Comparison of ENCODE assay signal across 23 mouse cellular contexts in the genomic region with DNA sequence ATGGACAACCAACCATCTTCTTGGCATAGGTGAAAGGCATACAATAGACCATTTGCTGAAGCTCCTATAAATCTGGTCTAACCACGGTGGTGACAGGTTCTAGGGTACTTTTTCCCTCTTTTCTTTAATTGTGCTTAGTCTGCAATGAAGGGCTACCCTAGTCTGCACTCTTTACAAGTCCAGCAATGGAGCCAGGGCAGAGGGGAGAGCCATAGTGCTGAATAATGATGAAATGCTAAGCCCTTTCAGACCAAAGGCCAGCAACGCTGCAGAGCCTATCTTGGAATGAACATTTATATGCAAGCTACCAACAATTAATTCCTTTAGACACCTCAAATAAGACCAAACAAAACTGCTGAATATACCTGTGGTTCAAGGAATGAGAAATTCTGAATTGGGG.
DNase-seq lines count a peak whose midpoint lies in the region; ATAC-seq and TF ChIP-seq lines count a peak whose summit lies in the region.
"Had no signal": no experiment of that assay in that cellular context is flagged by ENCODE, and none has a peak within 500 bp of the region (broad histone marks: within the 10 kb centered on the region; RNA-seq: fewer than 3 reads in every experiment).

No protein-coding gene starts in this region.

- H3ac ChIP-seq in myocyte (ENCODE audit: control insufficient read depth, insufficient read length): no peak overlapping the region

- H3K4me3 ChIP-seq in heart, embryonic 16.5 days (ENCODE audit: low read length): no peak overlapping the region
- H3K4me3 ChIP-seq in heart, embryonic 11.5 days (ENCODE audit: low read depth, low read length): no peak overlapping the region
- H3K4me3 ChIP-seq in liver, adult 2 months (ENCODE audit: insufficient read depth, low read depth, low read length): no peak overlapping the region
- no peak overlapping the region for H3K4me3 ChIP-seq in liver, embryonic 12.5 days
- no peak overlapping the region for H3K4me3 ChIP-seq in myocyte
- H3K4me3 ChIP-seq: embryonic facial prominence, embryonic 13.5 days; kidney, embryonic 15.5 days; left cerebral cortex, adult 2 months; limb, embryonic 12.5 days; lung, embryonic 15.5 days; neural tube, embryonic 12.5 days had no signal

- no peak overlapping the region; the same call in 1 of the 2 replicates for H3K4me2 ChIP-seq in heart, embryonic 16.5 days (ENCODE audit: low read depth, low read length)
- no peak overlapping the region for H3K4me2 ChIP-seq in heart, embryonic 11.5 days
- H3K4me2 ChIP-seq in liver, embryonic 12.5 days: no peak overlapping the region
- H3K4me2 ChIP-seq in myocyte (ENCODE audit: low read depth): peak overlapping the region; percentile 34
- H3K4me2 ChIP-seq: embryonic facial prominence, embryonic 13.5 days; kidney, embryonic 15.5 days; limb, embryonic 12.5 days; lung, embryonic 15.5 days; midbrain, embryonic 11.5 days; neural tube, embryonic 12.5 days had no signal

- 85% methylated on average over 2 of the region's 2 CpGs for WGBS in heart, embryonic 16.5 days
- WGBS in heart, embryonic 11.5 days (ENCODE audit: insufficient replicate concordance): 87% methylated on average over 2 of the region's 2 CpGs
- WGBS in liver, adult 2 months: 54% methylated on average over 2 of the region's 2 CpGs
- 69% methylated on average over 2 of the region's 2 CpGs for WGBS in liver, embryonic 12.5 days (ENCODE audit: insufficient replicate concordance)

- no peak for ATAC-seq in heart, embryonic 16.5 days (replicated peaks; ENCODE audit: extremely low read depth, insufficient read depth, low FRiP score)
- no peak for ATAC-seq in heart, embryonic 11.5 days (replicated peaks; ENCODE audit: insufficient number of reproducible peaks, low FRiP score, low TSS enrichment)
- ATAC-seq in liver, embryonic 12.5 days: no peak

- no peaks in the 10 kb centered on the region for H3K79me2 ChIP-seq in liver, adult 2 months (ENCODE audit: control insufficient read depth, insufficient read depth, low read length)
- H3K79me2 ChIP-seq in myocyte (ENCODE audit: control insufficient read depth, insufficient read depth): no peaks in the 10 kb centered on the region

- DNase-seq in heart, adult 11 months: peak; percentile 11
- no peak for DNase-seq in heart, adult 8-10 months (ENCODE audit: low spot score)
- DNase-seq in liver, adult 2 months (ENCODE audit: extremely low read depth, low read depth, low spot score): peak; percentile 54
- no peak for DNase-seq in frontal cortex, postnatal 25 days (ENCODE audit: low spot score in 2 of 2)
- DNase-seq: adrenal gland, postnatal 25 days; B cell, adult 2 months; cerebellum, adult 18-20 months; right cerebral cortex, adult 18-20 months; spleen, adult 18-20 months; thymus, postnatal 14 days had no signal

- no peaks in the 10 kb centered on the region for H3K9me3 ChIP-seq in heart, embryonic 16.5 days (replicated peaks; ENCODE audit: control insufficient read depth, low read length)
- no peaks in the 10 kb centered on the region for H3K9me3 ChIP-seq in heart, embryonic 11.5 days (replicated peaks; ENCODE audit: control insufficient read depth, low read length)
- no peaks in the 10 kb centered on the region for H3K9me3 ChIP-seq in liver, embryonic 12.5 days (replicated peaks)
- H3K9me3 ChIP-seq: embryonic facial prominence, embryonic 13.5 days; kidney, embryonic 15.5 days; limb, embryonic 12.5 days; lung, embryonic 15.5 days; neural tube, embryonic 12.5 days had no signal

- TF ChIP-seq POLR2A in liver, adult 2 months (IDR thresholded peaks at IDR 0.05; ENCODE audit: extremely low read depth, insufficient read depth, low read length): no peak
- TF ChIP-seq POLR2A in myocyte (IDR thresholded peaks at IDR 0.05; ENCODE audit: insufficient read length, low read depth): no peak

- no peak overlapping the region; the same call in 1 of the 2 replicates for H3K9ac ChIP-seq in heart, embryonic 16.5 days (ENCODE audit: low read length)
- no peak overlapping the region for H3K9ac ChIP-seq in heart, embryonic 11.5 days (ENCODE audit: low read depth, low read length)
- no peak overlapping the region for H3K9ac ChIP-seq in liver, adult 2 months (ENCODE audit: low read depth, low read length)
- H3K9ac ChIP-seq in liver, embryonic 12.5 days: no peak overlapping the region
- H3K9ac ChIP-seq: embryonic facial prominence, embryonic 13.5 days; kidney, embryonic 15.5 days; limb, embryonic 12.5 days; liver, embryonic 14.5 days; lung, embryonic 15.5 days; neural tube, embryonic 12.5 days had no signal

- no peaks in the 10 kb centered on the region for H3K36me3 ChIP-seq in heart, embryonic 16.5 days (ENCODE audit: control insufficient read depth, insufficient read depth)
- H3K36me3 ChIP-seq in heart, embryonic 11.5 days (ENCODE audit: control insufficient read depth, insufficient read depth, low read length): no peaks in the 10 kb centered on the region
- no peaks in the 10 kb centered on the region for H3K36me3 ChIP-seq in liver, adult 2 months (ENCODE audit: control insufficient read depth, insufficient read depth, low read length)
- H3K36me3 ChIP-seq in liver, embryonic 12.5 days: no peaks in the 10 kb centered on the region
- no peaks in the 10 kb centered on the region for H3K36me3 ChIP-seq in myocyte (ENCODE audit: control insufficient read depth, insufficient read depth)
- H3K36me3 ChIP-seq: embryonic facial prominence, embryonic 13.5 days; kidney, embryonic 15.5 days; limb, embryonic 12.5 days; lung, embryonic 15.5 days; neural tube, embryonic 12.5 days had no signal

- peaks cover 20% of the 10 kb centered on the region for H3K4me1 ChIP-seq in heart, embryonic 16.5 days (ENCODE audit: control insufficient read depth, insufficient read depth, low read length)
- peaks cover 10% of the 10 kb centered on the region for H3K4me1 ChIP-seq in heart, embryonic 11.5 days (ENCODE audit: control insufficient read depth, insufficient read depth, low read length)
- peaks cover 3% of the 10 kb centered on the region; the same call in 1 of the 2 replicates for H3K4me1 ChIP-seq in liver, adult 2 months (ENCODE audit: control insufficient read depth, insufficient read depth, low read length)
- H3K4me1 ChIP-seq in liver, embryonic 12.5 days: no peaks in the 10 kb centered on the region
- H3K4me1 ChIP-seq: kidney, embryonic 15.5 days; limb, embryonic 12.5 days; lung, embryonic 15.5 days; neural tube, embryonic 12.5 days had no signal

- peak overlapping the region; percentile 78 for H3K27ac ChIP-seq in heart, embryonic 16.5 days (ENCODE audit: low read length)
- H3K27ac ChIP-seq in heart, embryonic 11.5 days (ENCODE audit: low read depth, low read length): no peak overlapping the region
- no peak overlapping the region for H3K27ac ChIP-seq in liver, adult 2 months (replicated peaks; ENCODE audit: insufficient read depth, low read depth, low read length)
- no peak overlapping the region for H3K27ac ChIP-seq in liver, embryonic 12.5 days
- H3K27ac ChIP-seq: embryonic facial prominence, embryonic 13.5 days; kidney, embryonic 15.5 days; layer of hippocampus, adult 2 months; left cerebral cortex, adult 2 months; limb, embryonic 12.5 days; liver, embryonic 14.5 days; lung, embryonic 15.5 days; neural tube, embryonic 12.5 days had no signal

- no peak for TF ChIP-seq CTCF in liver, adult 2 months (IDR thresholded peaks at IDR 0.05; ENCODE audit: low read depth, low read length)

- no peaks in the 10 kb centered on the region for H3K27me3 ChIP-seq in heart, embryonic 16.5 days (ENCODE audit: control insufficient read depth, insufficient read depth, low read length)
- H3K27me3 ChIP-seq in heart, embryonic 11.5 days (ENCODE audit: control insufficient read depth, insufficient read depth, low read length): no peaks in the 10 kb centered on the region
- no peaks in the 10 kb centered on the region for H3K27me3 ChIP-seq in liver, adult 2 months (ENCODE audit: control insufficient read depth, insufficient read depth, low read length)
- no peaks in the 10 kb centered on the region for H3K27me3 ChIP-seq in liver, embryonic 12.5 days (replicated peaks)
- no peaks in the 10 kb centered on the region for H3K27me3 ChIP-seq in myocyte (ENCODE audit: control insufficient read depth, insufficient read depth, insufficient read length)
- H3K27me3 ChIP-seq: embryonic facial prominence, embryonic 13.5 days; kidney, embryonic 15.5 days; limb, embryonic 12.5 days; neural tube, embryonic 12.5 days had no signal

TF ChIP-seq in myocyte, 11 proteins besides CTCF, POLR2A, EP300 and RAD21:
- TF ChIP-seq MYOD1 (IDR thresholded peaks at IDR 0.05; ENCODE audit: control insufficient read depth in 1 of 3, insufficient read length in 2 of 3, low read depth in 2 of 3): no peak
- no peak for TF ChIP-seq MYOG (IDR thresholded peaks at IDR 0.05; ENCODE audit: control insufficient read depth in 1 of 3, insufficient read depth in 1 of 3, insufficient read length in 2 of 3, low read depth in 2 of 3)
- no peak for TF ChIP-seq TCF12 (IDR thresholded peaks at IDR 0.05; ENCODE audit: insufficient read depth, poor library complexity, severe bottlenecking)
- TF ChIP-seq E2F4 (IDR thresholded peaks at IDR 0.05; ENCODE audit: insufficient read depth): no peak
- no peak for TF ChIP-seq TCF3 (IDR thresholded peaks at IDR 0.05; ENCODE audit: insufficient read length, low read depth)
- TF ChIP-seq SRF (IDR thresholded peaks at IDR 0.05; ENCODE audit: control insufficient read depth, insufficient read length, low read depth): no peak
- TF ChIP-seq USF1 (IDR thresholded peaks at IDR 0.05; ENCODE audit: low read depth): no peak
- TF ChIP-seq REST (IDR thresholded peaks at IDR 0.05; ENCODE audit: insufficient read depth, insufficient read length): no peak
- no peak for TF ChIP-seq MAX (IDR thresholded peaks at IDR 0.05; ENCODE audit: low read depth)
- TF ChIP-seq POLR2AphosphoS2 (IDR thresholded peaks at IDR 0.05; ENCODE audit: insufficient read length, low read depth): no peak
- no peak for TF ChIP-seq CEBPB (IDR thresholded peaks at IDR 0.05; ENCODE audit: insufficient read depth, poor library complexity, severe bottlenecking)

Comparison
In these comparisons a context has a peak if more than half of its experiments do, and no peak if none do; other contexts are left out.
1. DNase-seq: peak in heart, adult 11 months (single experiment) and liver, adult 2 months (single experiment); none in heart, adult 8-10 months (single experiment) and frontal cortex, postnatal 25 days (0 of 2).